Mouse (Mus musculus) layer of hippocampus, postnatal 10 days (tissue): ENCODE measurements around the gene Pdgfra. TPM values are rescaled to one million over a fixed set of nuclear protein-coding genes. Genes with fewer than 3 reads are reported as not detected.
A peak's percentile ranks its signal among the peaks of the same experiment; 100 is the strongest.

ENCODE experiments used
- DNase-seq, 2 experiments: peaks; one replicate each; pipeline ENCODE4 v3.0.0; 2021; ENCODE audit warnings: low spot score in 2 of 2
- total RNA-seq, 2 experiments: library from RNA; stranded (reverse); gene quantifications; 2 replicates each; pipeline ENCODE4 v1.2.3; 2021

Pdgfra gene
- total RNA-seq, 2 experiments from 2014 or later: 93.7 to 94.8 TPM

- DNase-seq: no peak
These were observed 3.2 kb downstream of the Pdgfra start for GRCm38 (mm10) chr5:75155281-75155680.

GRCm38 (mm10) chr5:75155741-75156553 is 3.9 kb downstream of the Pdgfra start:
- DNase-seq: peak; percentile 79 to 85

GRCm38 (mm10) chr5:75156554-75157036 is 4.5 kb downstream of the Pdgfra start:
- no peak for DNase-seq

- peak; percentile 64 to 69 for DNase-seq
These were observed 4.9 kb downstream of the Pdgfra start for GRCm38 (mm10) chr5:75157038-75157437.

GRCm38 (mm10) chr5:75160530-75161170 is 8.6 kb downstream of the Pdgfra start:
- no peak for DNase-seq

- no peak for DNase-seq
These were observed 9.5 kb downstream of the Pdgfra start for GRCm38 (mm10) chr5:75161586-75161985.

- no peak for DNase-seq
These were observed 11.3 kb downstream of the Pdgfra start for GRCm38 (mm10) chr5:75163289-75163951.

GRCm38 (mm10) chr5:75164688-75165087 is 12.6 kb downstream of the Pdgfra start:
- no peak for DNase-seq

GRCm38 (mm10) chr5:75169837-75170236 is 17.7 kb downstream of the Pdgfra start:
- no peak for DNase-seq

GRCm38 (mm10) chr5:75171859-75172258 is 19.8 kb downstream of the Pdgfra start:
- DNase-seq: no peak

GRCm38 (mm10) chr5:75179249-75179648 is 27.2 kb downstream of the Pdgfra start:
- DNase-seq: no peak

GRCm38 (mm10) chr5:75179726-75180290 is 27.7 kb downstream of the Pdgfra start:
- no peak for DNase-seq

GRCm38 (mm10) chr5:75183653-75184052 is 31.6 kb downstream of the Pdgfra start:
- DNase-seq: no peak

- DNase-seq: no peak
These were observed 32.0 kb downstream of the Pdgfra start for GRCm38 (mm10) chr5:75184112-75184511.

- no peak for DNase-seq
These were observed 32.7 kb downstream of the Pdgfra start for GRCm38 (mm10) chr5:75184693-75185235.

GRCm38 (mm10) chr5:75185584-75185983 is 33.5 kb downstream of the Pdgfra start:
- no peak for DNase-seq

GRCm38 (mm10) chr5:75189319-75189987 is 37.4 kb downstream of the Pdgfra start:
- no peak for DNase-seq

GRCm38 (mm10) chr5:75193107-75193506 is 41.0 kb downstream of the Pdgfra start:
- no peak for DNase-seq

GRCm38 (mm10) chr5:75198413-75198812 is 46.3 kb downstream of the Pdgfra start:
- no peak for DNase-seq

- peak; percentile 50 to 59 for DNase-seq
These were observed 47.7 kb downstream of the Pdgfra start for GRCm38 (mm10) chr5:75199698-75200365.
